Mouse (Mus musculus) thymus, adult 2 months (tissue): ENCODE data around the gene Atg7. TPM values are rescaled to one million over a fixed set of nuclear protein-coding genes. Genes with fewer than 3 reads are reported as not detected.
"Not testable (repeated sequence)": the region's sequence is repeated elsewhere in the genome, so short reads cannot be mapped to it uniquely, and the experiment has no call there.

Experiments used
- DNase-seq: peaks from one replicate; pipeline ENCODE4 v3.0.0; 2021
- H3K27ac ChIP-seq: fragments of 200-500 bp; 2 replicates; pipeline ENCODE4 v1.5.1; 2012; ENCODE audit warnings: low read length, control low read depth; ENCODE audit not compliant: control insufficient read depth, insufficient read depth
- H3K27me3 ChIP-seq: fragments of 200-500 bp; 2 replicates; pipeline ENCODE4 v1.6.1; 2012; ENCODE audit warnings: mild to moderate bottlenecking, low read length, moderate library complexity, mixed read lengths; ENCODE audit not compliant: control insufficient read depth, insufficient read depth
- H3K36me3 ChIP-seq: fragments of 200-500 bp; 2 replicates; pipeline ENCODE4 v1.6.1; 2012; ENCODE audit warnings: mild to moderate bottlenecking, low read length, moderate library complexity; ENCODE audit not compliant: control insufficient read depth, insufficient read depth
- H3K4me1 ChIP-seq: fragments of 200-500 bp; replicated peaks from 2 replicates; pipeline ENCODE4 v1.6.1; 2012; ENCODE audit warnings: low read length; ENCODE audit not compliant: control insufficient read depth, insufficient read depth
- H3K4me3 ChIP-seq: fragments of 200-500 bp; 2 replicates; pipeline ENCODE4 v1.5.1; 2012; ENCODE audit warnings: mild to moderate bottlenecking, low read length, control low read depth, moderate library complexity; ENCODE audit not compliant: control insufficient read depth, insufficient read depth
- CTCF ChIP-seq: fragments of 200-500 bp; IDR thresholded peaks from 2 replicates; pipeline ENCODE4 v1.5.1; 2012; ENCODE audit warnings: mild to moderate bottlenecking, control low read depth, low read length, moderate library complexity, borderline replicate concordance; ENCODE audit not compliant: control insufficient read depth, poor library complexity, insufficient read depth; ENCODE audit errors: extremely low read depth
- POLR2A ChIP-seq: fragments of 200-500 bp; IDR thresholded peaks from 2 replicates; pipeline ENCODE4 v1.6.1; 2012; ENCODE audit warnings: mild to moderate bottlenecking, low read length, control low read depth, moderate library complexity; ENCODE audit not compliant: control insufficient read depth, poor library complexity, insufficient read depth; ENCODE audit errors: extremely low read depth
- WGBS: fragments of 180-500 bp; shearing (Covaris S2); methylation state at CpG from one replicate; pipeline ENCODE4 v1.1.7; 2018; 5-methylcytosine and 5-hydroxymethylcytosine counted together
- polyA plus RNA-seq: library from polyadenylated mRNA; depleted of rRNA; stranded (reverse); fragments of >200 nt; gene quantifications from 2 replicates; pipeline ENCODE4 v1.2.3, GENCODE M21; 2012; rRNA removed

Atg7 gene
- polyA plus RNA-seq = 16.9 and 18.2 TPM in 2 replicates

DNA sequence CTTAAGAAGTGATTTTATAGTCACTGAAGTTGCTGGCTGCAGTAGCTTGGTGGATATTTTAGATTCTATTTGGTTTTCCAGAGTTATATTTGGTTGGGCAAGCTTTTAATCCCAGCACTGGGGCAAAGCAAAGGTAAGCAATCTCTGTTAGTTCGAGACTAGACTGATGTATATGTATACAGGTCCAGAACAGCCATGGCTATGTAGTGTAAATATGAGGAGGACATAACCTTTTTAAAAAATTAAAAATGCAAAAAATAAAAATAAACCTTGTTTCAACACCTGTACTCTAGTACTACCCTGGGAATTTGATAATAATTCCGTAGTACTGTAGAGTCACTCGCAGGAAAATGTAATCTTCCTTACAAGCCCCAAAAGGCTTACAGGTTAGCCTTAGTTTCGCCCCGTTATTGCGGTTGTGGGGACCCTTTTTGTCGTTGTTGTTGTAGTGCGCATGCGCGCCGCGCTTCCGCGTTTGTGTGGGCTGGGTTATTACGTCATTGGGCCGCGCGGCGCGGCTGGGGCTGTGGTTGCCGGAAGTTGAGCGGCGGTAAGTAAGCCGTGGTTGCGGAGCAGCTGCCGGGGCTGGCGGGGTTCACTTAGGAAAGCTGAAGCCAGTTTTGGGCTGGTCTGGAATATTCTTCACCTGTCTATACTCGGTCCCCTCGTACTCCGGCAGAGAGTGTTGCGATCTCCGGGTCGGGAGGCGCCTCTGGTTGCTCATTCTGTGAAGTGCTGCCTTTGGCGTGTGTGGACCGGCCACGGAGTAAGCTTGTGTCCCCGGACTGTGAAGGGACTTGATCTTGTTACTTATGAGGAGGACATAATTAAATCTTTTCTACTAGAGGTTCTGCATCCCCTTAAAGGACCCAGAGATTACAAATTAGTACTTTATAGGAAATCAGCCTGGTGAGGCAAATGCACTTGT is at the start of gene Atg7:
TSS of gene Atg7 (plus strand) at position 497 of the 928 bp plus-strand sequence.
- Histone ChIP-seq H3K4me1 (peaks cover 4% of the 10 kb centered on the region), H3K27me3 (no peaks in the 10 kb centered on the region), H3K27ac (peak within 1 kb of the TSS; percentile 40; the same call in 1 of the 2 replicates), H3K36me3 (no peaks in the 10 kb centered on the region), H3K4me3 (peak within 1 kb of the TSS; percentile 94)
- TF ChIP-seq CTCF (peak; percentile 39; the same call in 1 of the 2 replicates), POLR2A (peak; percentile 82)
- peak; percentile 91 for DNase-seq
- under 1% methylated on average over 38 of the region's 38 CpGs for WGBS

DNA sequence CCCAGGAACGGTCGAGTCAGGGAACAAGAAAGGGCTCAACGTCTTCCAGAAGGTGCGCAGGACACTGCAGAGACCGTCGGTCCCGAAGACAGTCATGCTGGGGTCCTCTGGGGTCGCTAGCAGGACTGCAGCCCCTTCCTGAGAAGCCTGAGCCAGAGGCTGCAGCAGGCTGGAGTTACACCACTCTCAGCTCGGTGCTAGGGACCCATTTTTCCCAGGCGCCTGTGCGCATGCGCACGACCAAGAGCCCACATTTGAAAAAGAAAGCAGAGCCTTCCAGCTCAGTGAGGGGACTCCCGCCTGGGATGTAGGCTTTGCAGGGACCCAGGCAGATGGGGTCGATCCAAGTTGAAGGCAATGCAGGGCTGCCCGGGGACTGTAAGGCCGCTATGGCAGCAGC is 28.8 kb upstream of the Atg7 start:
- not testable (repeated sequence) for H3K36me3 ChIP-seq, H3K4me3 ChIP-seq, H3K27me3 ChIP-seq, H3K27ac ChIP-seq, H3K4me1 ChIP-seq
- WGBS = 10% methylated on average over 9 of the region's 17 CpGs
- DNase-seq = peak; percentile 15

DNA sequence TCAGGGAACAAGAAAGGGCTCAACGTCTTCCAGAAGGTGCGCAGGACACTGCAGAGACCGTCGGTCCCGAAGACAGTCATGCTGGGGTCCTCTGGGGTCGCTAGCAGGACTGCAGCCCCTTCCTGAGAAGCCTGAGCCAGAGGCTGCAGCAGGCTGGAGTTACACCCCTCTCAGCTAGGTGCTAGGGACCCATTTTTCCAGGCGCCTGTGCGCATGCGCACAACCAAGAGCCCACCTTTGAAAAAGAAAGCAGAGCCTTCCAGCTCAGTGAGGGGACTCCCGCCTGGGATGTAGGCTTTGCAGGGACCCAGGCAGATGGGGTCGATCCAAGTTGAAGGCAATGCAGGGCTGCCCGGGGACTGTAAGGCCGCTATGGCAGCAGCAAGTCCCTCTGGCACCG is 9.0 kb upstream of the Atg7 start:
- H3K36me3 ChIP-seq, H3K4me1 ChIP-seq, H3K27me3 ChIP-seq, H3K27ac ChIP-seq, H3K4me3 ChIP-seq, DNase-seq: not testable (repeated sequence)
- WGBS = no CpG with 5 or more reads among the region's 14 CpGs

DNA sequence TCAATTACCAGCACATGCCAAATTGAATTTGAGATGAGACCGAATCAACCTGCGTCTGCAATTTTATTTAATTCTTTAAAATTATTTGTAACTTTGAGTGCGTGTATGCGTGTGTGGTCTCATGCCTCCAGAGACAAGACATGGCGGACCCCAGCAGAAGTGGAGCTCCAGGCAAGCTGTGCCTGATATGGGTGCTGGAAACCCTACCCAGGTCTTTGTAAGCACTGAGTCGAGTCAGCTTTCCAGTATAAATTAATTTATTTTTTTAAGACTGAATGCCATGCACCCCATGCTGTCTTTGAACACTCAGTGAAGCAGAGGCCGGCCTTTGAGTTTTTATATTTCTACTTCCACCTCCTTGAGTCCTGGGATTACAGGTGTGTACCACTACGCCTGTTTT is 819 bp downstream of the Atg7 start:
- Histone ChIP-seq H3K27ac (no peak overlapping the region), H3K4me1 (peaks cover 4% of the 10 kb centered on the region), H3K36me3 (no peaks in the 10 kb centered on the region), H3K4me3 (peak overlapping the region; percentile 94), H3K27me3 (no peaks in the 10 kb centered on the region)
- no peak for TF ChIP-seq POLR2A
- TF ChIP-seq CTCF = no peak
- 47% methylated on average over 8 of the region's 8 CpGs for WGBS
- no peak for DNase-seq

DNA sequence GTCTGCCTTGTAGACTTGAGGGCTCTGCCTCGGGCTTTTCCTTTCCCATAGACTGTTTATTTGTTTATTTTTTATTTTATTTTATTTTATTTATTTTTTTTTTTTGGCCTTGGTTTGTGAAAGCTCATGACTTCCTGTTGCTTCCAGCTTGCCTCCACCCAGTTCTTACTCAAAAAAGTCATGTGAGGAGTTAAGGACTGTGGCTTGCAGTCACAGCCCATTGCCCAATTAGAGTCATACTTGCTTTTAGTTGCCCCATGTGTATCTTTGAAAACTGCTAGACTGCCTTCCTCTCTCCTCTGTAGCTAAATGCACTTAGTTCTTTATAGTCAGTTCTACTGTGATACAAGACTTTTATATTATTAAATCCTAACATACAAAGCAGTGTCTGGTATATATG is 1.6 kb downstream of the Atg7 start:
- Histone ChIP-seq H3K4me1 (peaks cover 4% of the 10 kb centered on the region), H3K4me3 (no peak overlapping the region), H3K27me3 (no peaks in the 10 kb centered on the region), H3K36me3 (no peaks in the 10 kb centered on the region), H3K27ac (no peak overlapping the region)
- WGBS = 90% methylated on average over 1 of the region's 1 CpGs
- TF ChIP-seq POLR2A (no peak), CTCF (no peak)
- no peak for DNase-seq

DNA sequence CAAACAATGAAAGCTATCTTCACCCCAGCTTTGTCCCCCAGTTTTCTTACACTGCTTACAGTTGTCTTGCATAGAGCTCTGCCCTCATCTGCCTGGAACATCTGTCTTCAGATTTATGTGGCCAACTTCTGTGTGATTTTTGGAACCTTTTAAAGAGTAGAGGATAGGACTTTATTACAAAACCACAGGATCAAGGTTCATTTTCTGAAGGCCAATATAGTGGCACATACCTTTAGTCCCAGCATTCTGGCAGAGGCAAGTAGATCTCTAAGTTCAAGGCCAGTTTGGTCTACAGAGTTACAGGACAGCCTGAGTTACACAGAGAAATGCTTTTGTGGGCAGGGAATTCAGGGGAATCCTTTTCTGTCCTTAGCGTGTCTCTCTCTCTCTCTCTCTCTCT is 3.3 kb downstream of the Atg7 start:
- no peak for TF ChIP-seq POLR2A
- TF ChIP-seq CTCF = no peak
- H3K4me3 ChIP-seq = no peak overlapping the region
- H3K27me3 ChIP-seq = no peaks in the 10 kb centered on the region
- WGBS = 100% methylated on average over 1 of the region's 1 CpGs
- DNase-seq = no peak
- H3K4me1 ChIP-seq = peaks cover 4% of the 10 kb centered on the region
- H3K27ac ChIP-seq = no peak overlapping the region
- H3K36me3 ChIP-seq = no peaks in the 10 kb centered on the region

DNA sequence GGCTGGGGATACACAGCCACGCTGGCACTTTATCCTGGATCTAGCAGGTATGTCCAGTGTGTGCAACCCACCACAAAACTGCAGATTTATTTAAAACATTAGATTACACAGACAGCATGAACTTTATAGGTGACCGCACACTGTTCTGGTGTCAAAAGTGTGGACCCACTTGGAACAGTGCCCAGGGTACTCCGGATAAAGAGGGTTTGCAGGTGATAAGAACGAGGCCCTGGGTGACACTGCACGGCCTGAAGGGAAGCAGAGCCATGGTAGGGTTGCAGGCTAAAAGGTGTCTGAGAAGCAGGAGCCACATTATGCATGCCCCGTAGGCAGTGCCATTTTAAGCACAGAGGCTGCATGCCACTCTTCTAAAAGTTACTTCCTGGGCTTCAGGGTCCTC is 4.1 kb downstream of the Atg7 start:
- Histone ChIP-seq H3K4me1 (peaks cover 4% of the 10 kb centered on the region), H3K27ac (no peak overlapping the region), H3K36me3 (no peaks in the 10 kb centered on the region), H3K4me3 (no peak overlapping the region), H3K27me3 (no peaks in the 10 kb centered on the region)
- 95% methylated on average over 6 of the region's 6 CpGs for WGBS
- no peak for TF ChIP-seq POLR2A
- no peak for DNase-seq
